Mouse (Mus musculus): ENCODE data around the gene Rcc1l.

DNA sequence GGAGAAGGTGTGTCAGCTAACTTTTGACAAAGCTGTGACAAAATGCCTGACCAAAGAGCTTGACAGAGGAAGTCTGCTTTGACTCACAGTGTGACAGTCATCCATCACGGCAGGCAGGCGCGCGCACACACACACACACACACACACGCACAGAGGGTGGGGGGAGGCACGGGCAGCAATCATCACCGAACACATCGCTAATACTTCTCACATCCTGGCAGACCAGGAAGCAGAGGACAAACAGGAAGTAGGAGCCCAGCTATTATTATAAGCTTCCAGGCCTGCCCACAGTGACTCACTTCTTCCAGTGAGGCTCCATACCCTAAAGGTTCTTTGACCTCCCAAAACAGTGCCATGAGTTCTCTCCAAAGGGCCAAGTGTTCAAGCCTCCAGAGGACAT lies 70.7 kb downstream of the Rcc1l start:
- TF ChIP-seq GATA1 (IDR thresholded peaks at IDR 0.05; ENCODE audit: borderline replicate concordance, low read length) (no peak), GATA2 (IDR thresholded peaks at IDR 0.05; ENCODE audit: borderline replicate concordance, low read depth, low read length) (no peak), CTCF (IDR thresholded peaks at IDR 0.05; ENCODE audit: low read depth, low read length) (no peak), TAL1 (conservative IDR thresholded peaks at IDR 0.05; ENCODE audit: low read depth, low read length) (no peak), POLR2AphosphoS5 (IDR thresholded peaks at IDR 0.05; ENCODE audit: insufficient replicate concordance, low read depth, low read length) (no peak)

Measured in G1E (cell line).